Mouse (Mus musculus) lung, adult 2 months (tissue): Measurements from ENCODE around the gene Tfap4.

ENCODE experiments used
- CTCF ChIP-seq: fragments of 200-500 bp; IDR thresholded peaks from 2 replicates; pipeline ENCODE4 v1.5.1; 2011; ENCODE audit warnings: mild to moderate bottlenecking, low read length, control low read depth; ENCODE audit not compliant: insufficient read depth
- POLR2A ChIP-seq: fragments of 200-500 bp; IDR thresholded peaks from 2 replicates; pipeline ENCODE4 v1.6.1; 2011; ENCODE audit warnings: low read depth, mild to moderate bottlenecking, control low read depth, low read length, borderline replicate concordance; ENCODE audit errors: extremely low read depth

DNA sequence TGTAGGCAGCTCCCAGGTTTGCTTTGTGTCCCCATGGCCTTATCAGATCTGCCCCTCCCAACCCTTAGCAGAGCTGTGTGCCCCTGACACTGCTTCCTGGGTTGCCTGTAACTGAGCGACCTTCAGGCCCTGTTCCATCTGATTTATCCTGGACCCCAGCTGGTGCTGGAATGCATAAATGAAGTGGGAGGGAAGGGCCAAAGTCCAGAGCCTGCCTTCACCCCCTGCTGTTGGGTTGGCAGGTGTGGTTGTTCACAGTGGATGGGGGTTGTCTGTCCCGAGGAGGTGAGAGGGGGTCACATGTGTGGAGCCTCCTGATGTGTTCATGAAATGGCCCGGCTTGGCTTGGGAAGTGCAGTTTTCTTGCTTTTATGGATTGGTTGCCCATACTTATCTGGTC, 42.5 kb upstream of the Tfap4 start:
- TF ChIP-seq POLR2A (no peak), CTCF (no peak)
